Mouse (Mus musculus) ES-E14 (cell line): ENCODE data around the gene Klb.
"Not testable (repeated sequence)": the region's sequence is repeated elsewhere in the genome, so short reads cannot be mapped to it uniquely, and the experiment has no call there.

Experiments
- CHD2 ChIP-seq: IDR thresholded peaks from 2 replicates; pipeline ENCODE4 v1.6.1; 2014; ENCODE audit warnings: mild to moderate bottlenecking, low read depth, low read length, inconsistent platforms
- HCFC1 ChIP-seq: IDR thresholded peaks from 2 replicates; pipeline ENCODE4 v1.6.1; 2012; ENCODE audit warnings: low read length, inconsistent platforms, borderline replicate concordance; ENCODE audit not compliant: insufficient read depth
- MAFK ChIP-seq: IDR thresholded peaks from 2 replicates; pipeline ENCODE4 v1.6.1; 2014; ENCODE audit warnings: mild to moderate bottlenecking, low read depth, low read length, inconsistent platforms; ENCODE audit not compliant: insufficient read depth
- ZC3H11A ChIP-seq: IDR thresholded peaks from 2 replicates; pipeline ENCODE4 v1.6.1; 2012; ENCODE audit warnings: low read depth, mild to moderate bottlenecking, inconsistent platforms, low read length, borderline replicate concordance
- ZNF384 ChIP-seq: IDR thresholded peaks from 2 replicates; pipeline ENCODE4 v1.6.1; 2012; ENCODE audit warnings: low read depth, low read length, inconsistent platforms

DNA sequence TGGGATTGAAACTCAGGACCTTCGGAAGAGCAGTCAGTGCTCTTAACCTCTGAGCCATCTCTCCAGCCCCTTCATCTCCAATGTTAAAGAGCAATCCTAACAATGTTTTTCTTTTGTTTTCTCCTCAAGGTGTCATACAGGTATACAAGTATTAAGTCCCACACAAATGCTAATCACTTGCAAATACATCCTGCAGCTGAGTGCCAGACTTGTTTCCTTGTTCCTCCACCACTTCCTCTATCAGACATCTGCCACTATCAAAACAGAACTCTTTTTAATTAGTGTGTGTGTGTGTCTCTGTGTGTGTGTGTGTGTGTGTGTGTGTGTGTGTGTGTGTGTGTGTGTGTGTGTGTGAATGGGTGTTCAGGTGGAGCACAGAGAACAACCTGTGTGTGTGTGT lies 48.5 kb upstream of the Klb start:
- TF ChIP-seq HCFC1, ZNF384, CHD2, ZC3H11A, MAFK: not testable (repeated sequence)
